Mouse (Mus musculus): ENCODE results near the gene Parp6.

The Parp6 gene

DNA sequence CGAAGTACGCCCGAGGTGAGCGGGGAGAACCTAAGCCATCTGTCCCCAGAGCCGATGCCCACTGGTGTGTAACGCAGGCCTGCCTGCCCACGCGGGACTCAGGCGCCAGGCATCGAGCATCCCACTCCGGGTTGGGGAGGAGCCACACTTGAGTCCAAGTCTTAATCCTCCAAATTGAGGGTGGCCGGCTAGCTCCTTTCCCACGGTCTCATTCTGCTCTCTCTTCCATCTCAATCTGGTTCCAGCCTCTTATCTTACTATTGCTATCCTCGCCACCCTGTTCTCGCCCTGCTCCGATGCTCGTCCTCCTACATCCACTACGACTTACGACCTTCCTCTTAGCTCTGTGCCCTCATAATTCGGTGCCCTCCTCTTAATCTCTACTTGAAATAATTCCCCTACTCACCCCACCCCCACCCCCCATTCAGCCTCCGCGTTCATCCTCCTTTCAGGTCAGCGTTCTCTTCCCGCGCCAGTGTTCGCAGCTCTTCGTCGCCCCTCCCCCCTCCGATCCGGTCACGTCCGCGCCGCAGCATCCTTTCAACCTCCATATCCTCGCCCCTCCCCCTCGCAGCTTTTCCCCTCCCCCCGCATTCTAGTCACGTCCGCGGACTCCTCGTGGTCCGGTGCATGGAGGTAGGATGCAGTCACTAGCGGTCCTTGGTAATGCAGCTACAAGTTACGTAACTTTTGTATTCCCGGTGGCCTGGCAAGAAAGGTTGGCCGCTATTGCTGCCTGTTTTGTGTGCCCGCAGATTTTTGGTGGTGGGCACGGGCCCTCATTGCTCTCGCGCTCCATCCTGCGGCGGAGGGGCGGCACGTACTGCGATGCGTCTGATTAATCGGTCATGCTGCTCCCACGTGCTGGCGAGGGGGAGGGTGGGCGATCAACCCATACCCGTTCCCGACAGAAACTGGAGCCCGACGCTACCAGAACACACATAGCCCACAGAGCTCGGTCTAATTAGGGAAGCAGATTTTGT, 39.8 kb downstream of the Parp6 start:
- DNase-seq: peak; percentile 84

DNA sequence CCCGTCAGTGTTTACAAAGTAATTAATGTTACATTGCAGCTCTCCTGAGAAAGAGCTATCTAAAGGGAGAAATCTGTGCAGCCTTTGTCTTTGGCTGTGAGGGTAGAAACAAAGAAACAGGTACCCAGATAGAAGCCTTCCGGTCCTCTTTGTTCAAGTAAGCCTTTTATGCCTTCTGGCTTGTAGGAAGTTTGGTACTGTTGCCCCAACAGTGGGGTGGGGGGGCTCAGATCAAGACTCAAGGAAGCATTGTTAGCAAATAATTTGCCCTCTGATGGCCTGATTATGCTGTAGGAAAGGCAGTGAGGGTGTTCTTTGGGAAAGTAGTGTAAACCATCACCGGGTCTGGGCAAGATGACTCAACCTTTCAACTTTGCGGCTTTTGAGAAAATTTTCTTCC, 41.1 kb downstream of the Parp6 start:
- DNase-seq: no peak

DNA sequence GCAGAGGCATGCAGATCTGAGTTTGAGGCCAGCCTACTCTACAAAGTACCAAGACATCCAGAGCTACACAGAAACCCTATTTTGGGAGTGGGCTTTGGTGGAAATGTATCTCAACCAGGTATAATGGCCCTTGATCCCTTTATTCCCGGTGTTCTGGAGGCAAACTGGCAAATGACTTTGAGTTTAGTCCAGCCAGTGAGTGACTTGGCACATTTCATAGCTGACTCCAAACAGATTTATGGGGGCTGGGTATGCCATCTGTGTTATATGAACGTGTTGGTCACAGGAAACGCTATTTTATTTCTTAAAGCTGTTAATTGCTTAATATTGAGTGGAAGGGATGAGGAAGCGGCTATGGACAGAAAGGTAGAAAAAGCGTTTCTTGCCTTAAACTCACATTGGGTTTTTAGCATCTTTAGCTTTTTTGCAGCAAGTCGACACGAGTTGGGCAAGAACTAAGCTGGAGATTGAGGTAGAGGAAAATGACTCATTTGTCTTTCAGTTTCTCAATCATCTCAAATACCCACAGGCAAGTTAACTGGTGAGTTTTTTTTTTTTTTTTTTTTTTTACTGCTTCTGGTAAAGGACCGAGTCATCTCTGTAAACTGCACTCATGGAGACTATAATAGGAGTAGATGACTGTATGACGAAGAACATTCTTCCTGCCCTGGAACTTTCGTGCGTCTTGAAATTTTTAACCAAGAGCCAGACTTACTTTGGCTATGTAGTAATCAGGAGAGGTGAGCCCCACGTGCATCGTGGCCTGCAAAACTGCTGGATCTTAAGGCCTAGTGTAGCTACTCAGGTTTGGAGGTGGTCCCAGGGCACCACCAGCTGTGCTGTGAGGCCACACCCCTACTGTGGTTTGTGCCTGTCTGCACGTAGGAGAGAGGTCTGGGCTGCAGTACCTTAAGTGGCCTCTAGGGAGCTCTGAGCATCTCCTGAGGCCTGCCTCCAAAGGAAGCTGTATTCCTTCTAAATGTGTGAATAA, 42.2 kb downstream of the Parp6 start:
- peak; percentile 74 for DNase-seq

DNA sequence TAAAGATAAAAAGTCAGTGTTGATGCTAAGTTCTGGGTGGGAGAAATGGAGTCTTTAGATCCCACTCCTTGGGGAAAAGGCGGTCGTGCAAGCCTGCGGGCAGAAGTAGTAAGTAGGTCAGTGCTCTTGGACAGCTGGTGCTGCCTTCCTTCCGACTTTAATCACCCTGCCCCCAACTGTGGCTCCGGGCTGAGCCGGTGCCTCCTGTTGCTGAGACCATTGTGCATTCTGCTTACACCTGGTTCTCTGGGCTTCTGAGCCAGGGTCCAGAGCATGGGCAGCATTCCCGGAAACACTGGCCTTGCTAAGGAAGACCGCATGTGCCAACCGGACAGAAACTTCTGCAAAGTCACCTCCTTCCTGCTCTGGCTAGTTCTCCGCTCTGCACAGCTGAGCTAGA, 43.3 kb downstream of the Parp6 start:
- DNase-seq: no peak

DNA sequence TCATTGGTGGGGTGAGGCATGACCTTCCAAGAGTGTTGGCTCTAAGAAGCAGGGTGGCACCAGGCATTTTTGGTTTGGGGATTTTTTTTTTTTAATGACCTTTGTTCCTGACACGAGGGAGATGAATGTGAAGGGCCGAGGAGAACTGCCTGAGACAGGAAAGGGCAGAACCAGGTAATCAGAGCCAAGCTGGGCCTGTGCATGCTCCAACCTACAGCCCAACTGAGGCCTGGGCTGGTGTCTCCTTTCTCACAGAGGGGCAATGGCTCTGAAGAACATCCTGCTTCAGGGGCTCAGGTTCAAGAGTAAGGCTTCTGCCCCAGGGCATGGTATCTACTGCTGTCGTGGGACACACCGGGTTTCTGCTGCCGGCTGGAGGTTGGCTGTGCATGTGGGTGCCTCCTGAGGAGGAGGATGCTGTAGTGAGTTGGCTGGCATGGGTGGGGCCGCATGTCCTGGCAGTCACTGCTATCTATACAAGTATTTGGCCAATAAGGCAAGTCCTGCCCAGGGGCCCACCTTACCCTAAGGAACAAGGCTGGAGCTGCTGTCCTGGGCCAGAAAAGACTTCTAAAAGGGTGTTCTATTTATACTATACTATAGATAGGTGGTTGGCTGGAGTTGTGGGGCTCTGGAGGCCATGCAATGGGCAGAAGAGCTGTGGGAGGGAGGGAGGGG, 44.4 kb downstream of the Parp6 start:
- DNase-seq: no peak

DNA sequence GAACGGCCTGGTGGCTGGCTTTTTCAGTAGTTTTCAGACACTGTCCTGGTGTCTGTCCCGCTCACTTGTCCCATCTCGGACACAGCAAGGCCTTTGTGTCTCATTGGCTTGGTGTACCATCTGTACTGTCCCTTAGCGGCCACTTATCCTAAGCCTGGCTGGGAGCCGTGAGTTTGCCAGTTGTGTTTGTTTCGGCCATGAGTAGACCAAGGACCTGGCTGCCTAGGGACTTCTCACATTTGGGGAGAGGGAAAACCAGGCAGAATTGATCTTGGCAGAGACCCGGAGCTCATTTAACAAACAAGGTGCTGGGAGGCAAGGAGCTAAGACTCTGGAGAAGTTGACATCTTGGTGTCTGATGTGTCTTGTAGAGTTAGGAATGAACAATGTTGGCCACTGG, 46.1 kb downstream of the Parp6 start:
- no peak for DNase-seq

DNA sequence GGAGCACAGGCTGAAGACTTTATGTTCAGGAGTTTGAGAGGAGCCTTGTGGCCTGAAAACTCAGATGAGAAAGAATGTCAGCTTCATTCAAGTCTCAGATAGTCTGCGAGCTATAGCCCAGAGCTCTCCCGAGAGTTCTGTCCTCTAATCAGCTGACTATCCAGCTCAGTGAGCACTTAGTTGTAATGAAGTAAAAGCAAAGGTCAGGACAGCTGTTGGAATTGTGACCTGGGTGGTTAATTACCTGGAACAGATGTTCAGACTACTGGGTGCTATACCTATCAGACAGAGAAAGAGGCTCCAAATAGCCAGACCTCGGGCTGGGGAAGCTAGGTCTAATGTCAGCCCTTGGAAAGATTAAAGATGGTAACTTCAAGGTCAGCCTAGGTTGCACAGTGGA, 46.9 kb downstream of the Parp6 start:
- no peak for DNase-seq

DNA sequence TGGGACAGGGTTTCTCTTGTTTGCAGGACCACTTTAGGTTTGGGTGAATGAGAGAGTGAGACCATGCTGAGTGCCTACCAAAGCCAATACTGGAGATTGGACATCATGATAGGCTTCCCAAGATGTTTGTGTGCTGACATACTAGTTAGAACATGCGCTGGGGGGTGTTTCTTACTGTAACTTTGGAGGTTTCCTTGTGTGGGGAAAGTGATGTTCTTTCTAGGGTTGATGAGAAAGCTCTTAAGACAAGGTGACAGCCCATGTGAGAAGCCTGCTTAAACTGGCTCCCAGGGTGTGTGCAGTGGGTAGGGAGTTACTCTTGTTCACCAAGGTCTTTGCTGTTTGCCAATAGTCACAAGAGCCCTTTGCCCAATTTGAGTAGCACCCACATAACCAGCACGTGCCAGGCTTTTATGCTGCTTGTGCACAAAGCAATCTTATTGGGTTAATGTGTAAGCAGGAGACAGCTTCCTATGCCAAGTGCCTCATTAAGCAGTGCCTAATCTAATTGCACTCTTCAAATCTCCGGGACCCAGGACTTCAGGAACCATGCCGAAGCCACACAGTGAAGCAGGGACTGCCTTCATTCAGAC, 47.7 kb downstream of the Parp6 start:
- no peak for DNase-seq

DNA sequence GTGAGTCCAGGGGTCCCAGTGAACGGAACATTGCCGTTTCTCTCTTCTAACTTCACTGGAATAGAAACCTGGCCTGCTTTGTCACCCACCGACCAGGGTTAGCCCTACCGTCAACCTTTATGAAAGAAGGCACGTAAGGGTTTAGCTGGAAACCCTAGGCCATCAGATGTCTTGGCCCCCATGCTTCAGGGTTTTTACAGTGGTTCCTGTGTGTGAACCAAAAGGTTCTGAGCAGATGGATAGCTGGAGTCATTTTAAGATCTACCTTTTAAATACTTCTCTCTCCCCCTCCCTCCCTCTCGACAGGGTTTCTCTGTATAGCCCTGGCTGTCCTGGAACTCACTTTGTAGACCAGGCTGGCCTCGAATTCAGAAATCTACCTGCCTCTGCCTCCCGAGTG, 48.9 kb downstream of the Parp6 start:
- no peak for DNase-seq

DNA sequence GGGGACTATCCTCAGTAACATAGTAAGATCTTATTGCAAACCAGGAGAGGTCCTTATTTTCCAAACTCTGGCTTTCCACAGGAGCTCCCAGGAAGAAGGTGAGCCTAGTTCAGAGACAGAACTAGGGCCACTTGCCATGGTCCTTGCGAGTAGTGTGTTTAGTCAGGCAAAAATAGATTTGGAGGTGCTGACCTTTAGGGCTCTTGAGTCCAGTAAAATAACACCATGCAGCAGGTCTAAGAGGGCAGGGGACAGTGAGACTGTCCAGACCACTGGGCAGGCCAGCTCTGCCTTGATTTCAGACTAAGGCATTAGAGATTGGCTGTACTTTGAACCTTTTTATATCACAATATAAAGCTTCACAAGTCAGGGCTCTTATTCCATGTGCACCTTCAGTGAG, 49.7 kb downstream of the Parp6 start:
- no peak for DNase-seq

DNA sequence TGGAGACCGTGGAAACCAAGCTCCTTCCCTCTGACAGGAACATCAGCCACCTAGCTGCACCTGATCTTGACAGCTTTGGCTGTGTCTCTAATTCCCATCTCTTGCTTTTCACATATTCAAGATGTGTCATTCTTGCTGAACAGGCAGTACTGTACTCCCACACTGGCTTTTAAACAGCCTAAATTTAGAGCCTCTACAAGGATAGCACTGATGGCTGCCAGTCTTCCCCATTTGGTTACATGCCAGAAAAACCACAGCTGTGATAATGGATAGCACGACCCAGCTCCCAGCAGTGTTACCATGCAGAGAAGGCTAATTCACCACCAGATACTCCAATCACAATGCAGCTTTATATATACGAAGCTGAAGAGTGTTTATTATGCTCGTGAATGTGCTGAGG, 50.2 kb downstream of the Parp6 start:
- DNase-seq: no peak

DNA sequence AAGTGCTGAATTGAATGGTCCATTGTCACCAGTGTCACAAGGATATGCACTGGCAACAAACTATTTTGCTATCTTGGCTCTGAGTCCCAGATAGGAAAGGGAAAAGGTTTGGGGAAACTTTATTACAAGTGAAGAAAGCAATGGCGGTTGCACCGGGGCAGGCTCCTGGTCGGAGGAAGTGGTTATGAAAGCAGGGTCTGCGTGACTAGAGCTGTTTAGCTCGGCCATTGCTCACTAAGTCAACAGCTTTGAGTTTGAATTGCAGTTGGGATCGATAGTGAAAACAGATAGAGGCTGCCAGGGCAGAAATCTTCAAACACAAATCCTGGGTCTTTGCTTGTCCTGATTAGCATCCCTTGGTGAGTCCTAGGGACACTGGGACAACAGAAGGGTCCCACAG, 50.8 kb downstream of the Parp6 start:
- no peak for DNase-seq

DNA sequence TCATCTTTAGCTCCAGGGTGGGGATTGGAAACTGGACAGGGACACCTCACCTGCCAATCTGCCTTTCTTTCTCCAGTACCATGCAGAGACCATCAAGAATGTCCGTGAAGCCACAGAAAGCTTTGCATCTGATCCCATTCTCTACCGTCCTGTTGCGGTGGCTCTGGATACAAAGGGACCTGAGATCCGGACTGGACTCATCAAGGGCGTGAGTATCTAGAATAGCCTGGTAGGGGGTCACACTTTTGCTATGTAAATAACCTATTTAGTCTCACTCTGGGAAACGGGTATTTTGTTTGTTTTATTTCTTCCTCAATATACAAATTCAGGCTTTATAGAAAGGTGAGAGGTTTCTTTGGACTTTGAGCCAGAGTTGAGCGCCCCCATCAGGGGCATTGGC, 51.4 kb downstream of the Parp6 start:
- no peak for DNase-seq

DNA sequence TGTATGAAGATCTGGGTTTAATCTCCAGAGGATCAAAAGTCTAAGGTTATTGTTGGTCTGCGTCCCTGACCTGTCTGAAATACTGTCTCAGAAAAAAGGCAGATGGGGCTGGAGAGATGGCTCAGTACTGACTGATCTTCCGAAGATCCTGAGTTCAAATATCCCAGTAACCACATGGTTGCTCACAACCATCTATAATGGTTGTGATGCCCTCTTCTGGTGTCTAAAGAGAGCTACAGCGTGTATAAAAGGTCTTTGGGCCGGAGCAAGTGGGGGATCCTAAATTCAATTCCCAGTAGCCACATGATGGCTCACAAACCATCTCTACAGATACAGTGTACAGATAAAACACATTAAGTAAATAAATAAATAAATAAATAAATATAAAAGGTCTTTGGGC, 52.1 kb downstream of the Parp6 start:
- DNase-seq: no peak

DNA sequence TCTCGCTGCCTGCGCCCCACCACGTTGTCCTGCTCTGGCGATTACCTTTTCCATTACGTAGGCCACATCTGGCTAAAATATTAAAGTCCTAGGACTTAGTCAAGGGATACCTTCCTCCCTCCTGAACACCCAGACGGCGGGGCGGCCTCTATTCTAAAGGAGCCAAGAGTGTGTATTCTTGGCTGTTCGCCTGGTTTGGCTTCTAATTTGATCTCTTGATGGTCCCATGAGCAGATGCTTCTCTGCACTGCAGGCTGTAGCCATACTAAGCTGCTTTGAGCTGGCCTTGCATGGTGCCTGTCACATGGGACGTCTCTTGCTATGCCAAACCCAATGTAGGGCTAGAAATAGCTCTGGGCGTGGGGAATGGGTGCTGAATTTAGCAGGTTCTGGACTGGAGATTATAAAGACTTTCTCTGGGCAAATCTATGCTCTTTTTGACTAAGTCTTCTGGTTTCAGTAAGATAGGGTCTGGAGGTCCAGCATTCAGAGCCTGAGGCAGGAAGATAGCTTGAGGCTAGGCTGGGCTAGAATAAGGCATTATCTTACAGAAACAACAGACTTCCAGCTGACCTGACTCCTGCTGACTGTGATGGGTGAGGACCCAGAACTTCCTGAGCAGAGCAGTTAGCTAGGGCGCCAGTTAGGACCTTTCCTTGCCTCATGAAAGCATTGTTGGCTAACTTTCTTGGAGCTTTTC, 55.3 kb downstream of the Parp6 start:
- no peak for DNase-seq

DNA sequence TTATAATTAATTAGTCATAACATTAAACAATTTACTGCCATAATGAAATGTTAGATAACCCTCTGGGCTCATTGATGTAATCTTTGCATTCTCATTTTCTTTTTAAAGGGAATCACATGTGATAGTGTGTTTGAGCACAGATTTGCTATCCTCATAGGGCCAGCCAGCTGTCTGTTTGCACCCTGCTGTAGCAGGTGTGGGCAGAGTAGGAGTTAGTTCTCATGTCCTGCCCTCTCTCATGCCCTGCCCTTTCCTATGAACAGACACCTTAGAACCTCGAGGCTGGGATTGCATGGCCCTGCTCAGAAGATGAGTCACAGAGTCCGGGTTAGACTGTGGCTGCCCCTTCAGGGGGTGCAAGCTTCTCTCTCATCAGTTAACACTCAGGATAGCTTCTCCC, 56.3 kb downstream of the Parp6 start:
- no peak for DNase-seq

DNA sequence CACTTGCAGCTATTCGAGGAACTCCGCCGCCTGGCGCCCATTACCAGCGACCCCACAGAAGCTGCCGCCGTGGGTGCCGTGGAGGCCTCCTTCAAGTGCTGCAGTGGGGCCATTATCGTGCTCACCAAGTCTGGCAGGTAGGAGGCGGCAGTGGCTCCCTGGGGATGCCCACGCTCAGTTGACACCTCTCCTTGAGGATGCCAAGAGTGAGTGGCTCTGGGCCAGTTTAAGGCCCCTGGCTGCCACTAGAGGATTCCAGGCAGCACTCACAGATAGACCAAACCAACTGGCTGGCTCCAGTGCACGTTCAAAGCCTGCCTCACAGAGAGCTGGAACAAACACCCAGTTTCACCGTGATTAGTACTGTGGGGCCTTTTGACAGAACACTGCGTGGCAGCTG, 58.5 kb downstream of the Parp6 start:
- no peak for DNase-seq

DNA sequence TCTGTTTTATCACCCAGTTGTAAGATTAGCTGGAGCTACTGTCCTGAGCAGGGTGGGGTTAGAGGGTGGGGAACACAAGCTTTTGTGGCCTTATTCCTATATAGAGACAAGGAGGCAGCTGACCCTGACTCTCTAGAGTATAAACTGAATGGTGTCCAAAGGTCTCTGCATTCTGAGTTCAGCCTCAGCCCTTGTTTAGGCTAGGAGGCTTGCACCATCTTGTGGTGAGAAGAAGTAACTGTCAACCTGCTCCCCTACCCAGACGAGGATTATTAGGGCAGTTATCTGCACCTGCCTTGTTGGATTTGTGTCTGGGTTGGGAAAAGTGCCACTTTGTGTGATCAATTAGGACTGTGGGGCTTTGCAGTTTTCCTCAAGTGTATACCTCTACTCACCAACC, 61.2 kb downstream of the Parp6 start:
- DNase-seq: no peak

DNA sequence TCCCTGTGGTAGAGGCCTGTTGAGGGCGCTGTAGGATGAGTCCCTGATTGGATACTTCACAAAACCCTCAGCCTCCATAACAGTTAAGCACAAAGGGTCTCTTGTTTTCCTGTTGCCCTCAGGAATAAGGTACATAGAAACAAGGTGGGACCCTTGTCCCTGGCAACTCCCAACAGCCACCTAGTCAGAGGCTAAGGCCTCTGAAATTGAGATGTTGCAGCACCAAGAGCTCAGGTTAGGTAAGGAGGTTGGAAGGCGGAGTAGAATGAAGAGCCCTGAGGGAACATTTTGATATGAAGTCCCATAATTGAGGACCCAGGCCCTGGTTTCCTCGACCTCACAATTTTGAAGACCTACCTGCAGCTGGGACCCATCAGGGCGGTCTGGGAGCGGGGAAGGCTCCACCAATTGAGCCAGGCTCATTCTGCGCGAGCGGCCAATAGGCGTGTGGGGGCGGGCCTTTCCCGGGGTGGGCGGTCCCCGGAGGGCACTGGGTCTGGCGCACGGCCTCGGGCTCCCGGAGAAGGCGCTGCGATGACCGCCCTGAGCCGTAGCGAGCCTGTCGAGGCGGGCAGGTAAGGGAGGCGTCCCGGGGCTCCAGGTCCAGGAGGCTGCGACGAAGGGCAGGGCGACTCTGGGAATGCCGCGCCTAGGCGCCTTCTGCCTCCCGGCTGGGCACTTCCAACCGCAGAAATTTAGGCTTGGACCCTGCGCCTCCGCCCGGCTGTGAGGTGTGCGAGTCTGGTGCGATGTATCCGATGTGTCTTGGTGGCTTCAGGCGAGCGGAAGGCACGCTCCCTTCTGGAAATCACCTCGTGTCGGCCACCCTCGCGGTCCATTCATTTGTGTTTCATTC, 62.8 kb downstream of the Parp6 start, which contains the start of gene Gramd2:
TSS of gene Gramd2 (plus strand) at position 467 of the 856 bp plus-strand sequence.
- peak; percentile 81 for DNase-seq

DNA sequence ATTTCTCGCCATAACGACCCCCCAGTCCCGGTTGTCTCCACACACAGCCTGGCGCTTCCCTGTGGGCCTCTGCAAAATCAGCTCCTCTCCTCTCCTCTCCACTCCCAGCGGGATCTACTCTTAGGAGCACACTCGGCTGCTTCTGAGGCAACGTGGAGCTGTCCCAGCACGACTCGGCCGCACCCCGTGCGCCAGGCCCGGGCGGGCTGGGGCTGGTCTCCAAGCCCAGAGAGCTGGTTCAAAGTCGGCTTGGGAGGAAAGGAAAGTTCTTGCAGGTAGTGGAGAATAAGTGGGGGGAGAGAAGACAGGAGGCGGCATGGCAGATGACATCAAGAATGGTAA, 63.4 kb downstream of the Parp6 start:
- DNase-seq: no peak

DNA sequence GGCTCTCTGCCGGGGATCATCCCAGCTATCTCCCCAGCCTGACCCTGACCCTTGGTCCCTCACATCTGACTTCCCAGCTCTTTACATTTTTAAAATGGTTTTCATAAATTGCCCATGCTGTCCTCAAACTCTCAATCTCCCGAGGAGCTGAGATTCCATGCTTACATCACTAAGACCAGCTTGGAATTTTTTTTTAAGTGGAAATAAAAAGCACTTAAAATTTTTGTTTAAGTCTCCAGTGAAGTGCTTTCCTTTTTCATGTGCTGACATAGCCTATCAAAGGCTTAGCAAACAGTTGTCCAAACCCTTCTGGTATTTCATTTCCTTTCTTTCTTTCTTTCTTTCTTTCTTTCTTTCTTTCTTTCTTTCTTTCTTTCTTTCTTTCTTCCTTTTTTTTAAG, 66.9 kb downstream of the Parp6 start:
- DNase-seq: no peak

Data from right cerebral cortex, postnatal 25 days (tissue).